Mouse (Mus musculus): Measurements from ENCODE around the gene 1700017D01Rik. TPM values are rescaled to one million over a fixed set of nuclear protein-coding genes. Genes with fewer than 3 reads are reported as not detected.
A peak's percentile ranks its signal among the peaks of the same experiment; 100 is the strongest.
"Not testable (repeated sequence)": the region's sequence is repeated elsewhere in the genome, so short reads cannot be mapped to it uniquely, and the experiment has no call there.

The 1700017D01Rik gene
- total and polyA plus RNA-seq, 3 experiments: 0.08 TPM; not detected in 2

DNA sequence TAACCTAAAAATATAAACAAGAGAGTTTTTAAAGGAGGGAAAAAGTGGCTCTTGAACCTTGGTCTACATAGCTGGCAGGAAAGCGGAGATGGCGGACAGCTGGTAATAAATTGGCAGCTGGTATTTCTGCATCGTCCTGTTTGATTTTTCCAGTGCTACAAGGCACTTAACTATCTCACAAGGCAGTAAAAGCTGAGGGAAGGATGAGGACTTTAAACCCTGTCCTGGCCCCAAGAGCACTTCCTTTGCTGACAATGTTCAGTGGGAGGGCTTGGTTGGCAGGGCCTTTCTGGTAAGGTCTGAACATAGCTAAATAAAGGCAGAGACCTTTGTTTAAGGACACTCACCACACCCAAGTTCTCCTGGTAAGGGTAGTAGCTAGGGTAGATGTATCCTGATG lies 60.3 kb downstream of the 1700017D01Rik start:
- DNase-seq: no peak
- no peaks in the 10 kb centered on the region; the same call in 1 of the 2 replicates for H3K4me1 ChIP-seq (ENCODE audit: control insufficient read depth, insufficient read depth, low read length)
- 83% methylated on average over 3 of the region's 3 CpGs for WGBS
- no peak overlapping the region for H3K9ac ChIP-seq (ENCODE audit: low read depth, low read length)
- no peak overlapping the region for H3K27ac ChIP-seq
- no peak overlapping the region for H3K4me3 ChIP-seq
- H3K27me3 ChIP-seq (ENCODE audit: control insufficient read depth, insufficient read depth, low read length): no peaks in the 10 kb centered on the region
- TF ChIP-seq EP300 (IDR thresholded peaks at IDR 0.05; ENCODE audit: insufficient read depth, low read depth, low read length): no peak
- no peak for TF ChIP-seq CTCF (IDR thresholded peaks at IDR 0.05)
- no peak for TF ChIP-seq POLR2A (IDR thresholded peaks at IDR 0.05; ENCODE audit: insufficient read depth, low read depth, low read length)
- intact Hi-C loops (cut with DNase I): no loop called here
- no peaks in the 10 kb centered on the region for H3K79me2 ChIP-seq (replicated peaks; ENCODE audit: control insufficient read depth, insufficient read depth, low read length)
- H3K36me3 ChIP-seq (ENCODE audit: control insufficient read depth, insufficient read depth, low read length): no peaks in the 10 kb centered on the region

DNA sequence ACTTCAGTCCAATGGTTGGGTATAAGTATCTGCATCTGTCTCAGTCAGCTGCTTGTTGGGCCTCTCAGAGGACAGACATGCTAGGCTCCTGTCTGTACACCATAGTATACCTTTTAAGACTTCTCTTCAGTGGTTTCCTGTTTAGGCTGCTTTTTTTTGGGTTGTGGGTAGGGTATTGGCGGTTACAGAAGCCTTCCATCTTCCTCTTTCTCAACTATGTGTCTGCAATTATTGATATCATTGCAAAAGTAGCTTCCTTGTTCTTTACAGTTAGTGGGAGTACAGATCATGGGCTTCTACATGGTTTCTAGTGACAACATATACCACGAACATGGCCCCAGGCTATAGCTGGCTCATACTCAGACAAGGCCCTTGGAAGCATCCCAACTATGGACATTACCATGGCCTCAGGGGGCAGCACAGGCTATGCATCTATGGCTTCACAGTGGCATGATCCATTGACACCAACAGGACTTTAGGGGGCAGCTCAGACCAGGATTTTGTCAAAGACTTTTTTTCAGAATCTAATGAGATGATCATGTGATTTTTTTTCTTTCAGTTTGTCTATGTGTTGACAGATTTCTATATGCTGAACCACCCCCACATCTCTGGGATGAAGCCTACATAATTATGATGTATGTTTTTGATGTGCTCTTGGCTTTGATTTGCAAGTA lies 65.3 kb downstream of the 1700017D01Rik start:
- Histone ChIP-seq H3K4me1 (ENCODE audit: control insufficient read depth, insufficient read depth, low read length) (no peaks in the 10 kb centered on the region; the same call in 1 of the 2 replicates), H3K79me2 (replicated peaks; ENCODE audit: control insufficient read depth, insufficient read depth, low read length) (no peaks in the 10 kb centered on the region), H3K27ac (no peak overlapping the region), H3K27me3 (ENCODE audit: control insufficient read depth, insufficient read depth, low read length) (no peaks in the 10 kb centered on the region), H3K9ac (ENCODE audit: low read depth, low read length) (no peak overlapping the region), H3K4me3 (no peak overlapping the region), H3K36me3 (ENCODE audit: control insufficient read depth, insufficient read depth, low read length) (no peaks in the 10 kb centered on the region)
- TF ChIP-seq CTCF (IDR thresholded peaks at IDR 0.05): peak; percentile 37; the same call in 1 of the 2 replicates
- TF ChIP-seq POLR2A (IDR thresholded peaks at IDR 0.05; ENCODE audit: insufficient read depth, low read depth, low read length): no peak
- no peak for TF ChIP-seq EP300 (IDR thresholded peaks at IDR 0.05; ENCODE audit: insufficient read depth, low read depth, low read length)
- intact Hi-C loops (cut with DNase I): no loop called here
- DNase-seq: no peak
- 71% methylated on average over 2 of the region's 2 CpGs for WGBS

DNA sequence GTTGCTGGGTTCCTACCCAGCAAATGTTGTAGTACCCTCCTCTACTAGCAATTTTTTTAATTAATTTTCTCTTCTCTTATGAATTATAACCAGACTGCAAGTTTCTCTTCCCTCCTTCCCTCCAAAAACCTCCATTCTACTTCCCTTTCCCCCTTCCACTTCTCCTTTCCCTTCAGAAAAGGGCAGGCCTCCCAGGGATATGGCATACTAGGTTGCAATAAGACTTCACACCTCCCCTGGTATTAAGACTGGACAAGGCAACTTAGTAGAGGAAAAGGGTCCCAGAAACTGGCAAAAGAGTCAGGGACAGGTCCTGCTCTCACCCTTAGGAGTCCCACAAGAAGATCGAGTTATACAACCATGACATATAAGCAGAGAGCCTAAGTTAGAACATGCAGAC lies 69.8 kb downstream of the 1700017D01Rik start:
- Histone ChIP-seq H3K36me3 (ENCODE audit: control insufficient read depth, insufficient read depth, low read length) (no peaks in the 10 kb centered on the region), H3K27ac (no peak overlapping the region)
- intact Hi-C loops (cut with DNase I): no loop called here

DNA sequence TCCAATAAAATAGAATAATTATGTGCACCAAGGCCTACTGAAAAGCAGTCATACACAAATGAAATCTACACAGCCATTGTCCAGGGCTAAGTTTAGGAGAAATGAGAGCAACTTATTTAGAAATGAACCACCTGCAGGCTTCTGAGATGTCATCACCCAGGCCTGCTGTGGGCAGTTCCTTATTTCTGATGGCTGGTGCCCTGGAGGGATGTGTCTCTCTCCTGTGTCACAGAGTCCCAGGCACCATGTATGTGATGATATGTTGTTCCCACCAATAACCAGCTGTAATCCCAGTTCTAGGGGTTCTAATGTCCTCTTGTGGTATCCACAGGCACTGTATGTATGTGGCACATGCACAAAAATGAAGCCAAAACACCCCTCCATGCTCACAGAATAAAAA lies 70.7 kb downstream of the 1700017D01Rik start:
- H3K79me2 ChIP-seq (replicated peaks; ENCODE audit: control insufficient read depth, insufficient read depth, low read length): no peaks in the 10 kb centered on the region
- no peak overlapping the region for H3K4me3 ChIP-seq
- intact Hi-C loops (cut with DNase I): no loop called here
- no peak overlapping the region for H3K27ac ChIP-seq
- no peak for DNase-seq
- H3K36me3 ChIP-seq (ENCODE audit: control insufficient read depth, insufficient read depth, low read length): no peaks in the 10 kb centered on the region
- H3K27me3 ChIP-seq (ENCODE audit: control insufficient read depth, insufficient read depth, low read length): no peaks in the 10 kb centered on the region
- no peak overlapping the region for H3K9ac ChIP-seq (ENCODE audit: low read depth, low read length)
- H3K4me1 ChIP-seq (ENCODE audit: control insufficient read depth, insufficient read depth, low read length): no peaks in the 10 kb centered on the region
- TF ChIP-seq POLR2A (IDR thresholded peaks at IDR 0.05; ENCODE audit: insufficient read depth, low read depth, low read length) (no peak), CTCF (IDR thresholded peaks at IDR 0.05) (no peak), EP300 (IDR thresholded peaks at IDR 0.05; ENCODE audit: insufficient read depth, low read depth, low read length) (no peak)

More for the DNA sequence above, 69.8 kb downstream of the 1700017D01Rik start:
- TF ChIP-seq POLR2A (IDR thresholded peaks at IDR 0.05; ENCODE audit: insufficient read depth, low read depth, low read length): no peak
- TF ChIP-seq CTCF (IDR thresholded peaks at IDR 0.05): no peak
- TF ChIP-seq EP300 (IDR thresholded peaks at IDR 0.05; ENCODE audit: insufficient read depth, low read depth, low read length): no peak
- Histone ChIP-seq H3K27me3 (ENCODE audit: control insufficient read depth, insufficient read depth, low read length) (no peaks in the 10 kb centered on the region), H3K4me1 (ENCODE audit: control insufficient read depth, insufficient read depth, low read length) (no peaks in the 10 kb centered on the region; the same call in 1 of the 2 replicates), H3K79me2 (replicated peaks; ENCODE audit: control insufficient read depth, insufficient read depth, low read length) (no peaks in the 10 kb centered on the region), H3K4me3 (no peak overlapping the region), H3K9ac (ENCODE audit: low read depth, low read length) (no peak overlapping the region)
- no peak for DNase-seq
- 66% methylated on average over 1 of the region's 1 CpGs for WGBS

DNA sequence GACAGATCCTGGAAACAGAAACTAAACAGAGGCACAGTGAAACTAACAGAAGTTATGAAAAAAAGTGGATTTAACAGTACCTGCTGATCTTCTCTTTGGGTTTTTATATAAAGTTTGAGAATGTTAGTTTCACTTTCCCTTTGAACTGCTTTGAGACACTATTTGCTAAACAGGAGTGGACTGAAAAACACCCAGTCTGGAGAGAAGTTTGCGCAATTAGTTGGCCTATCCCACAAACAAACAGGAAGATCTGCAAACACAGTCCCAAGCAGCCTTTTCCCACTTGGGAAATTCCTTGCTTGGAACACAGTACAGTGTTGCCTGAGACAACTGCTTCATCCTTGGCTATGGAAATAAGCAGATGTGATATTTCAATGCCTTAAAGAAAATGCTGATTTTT lies 75.0 kb downstream of the 1700017D01Rik start:
- not testable (repeated sequence) for H3K9ac ChIP-seq (ENCODE audit: low read depth, low read length)

DNA sequence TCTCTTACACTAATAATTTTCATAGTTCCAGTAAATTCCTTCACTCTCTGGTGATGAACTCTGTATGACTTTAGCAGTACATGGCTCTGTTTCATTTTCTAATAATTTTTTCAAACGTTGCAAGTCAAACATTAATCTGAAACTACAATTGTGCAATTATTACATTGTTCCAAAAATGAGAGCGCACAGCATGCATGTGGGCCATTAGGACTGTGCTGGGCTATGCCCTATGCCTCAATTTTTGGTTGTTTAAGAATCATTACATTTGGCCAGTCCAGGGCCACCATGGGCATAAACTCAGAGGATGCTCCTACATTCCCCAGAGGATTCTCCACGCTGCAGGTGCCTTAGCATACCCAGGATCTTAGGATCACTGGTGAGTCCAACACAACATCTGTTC lies 77.4 kb downstream of the 1700017D01Rik start:
- intact Hi-C loops (cut with DNase I): no loop called here

More for the DNA sequence above, 75.0 kb downstream of the 1700017D01Rik start:
- H3K27ac ChIP-seq: peak overlapping the region; percentile 75
- H3K27me3 ChIP-seq (ENCODE audit: control insufficient read depth, insufficient read depth, low read length); H3K4me1 ChIP-seq (ENCODE audit: control insufficient read depth, insufficient read depth, low read length); H3K79me2 ChIP-seq (replicated peaks; ENCODE audit: control insufficient read depth, insufficient read depth, low read length); H3K36me3 ChIP-seq (ENCODE audit: control insufficient read depth, insufficient read depth, low read length); intact Hi-C loops (cut with DNase I): not testable (repeated sequence)
- peak; percentile 32 to 60 for DNase-seq
- 32% methylated on average over 1 of the region's 1 CpGs for WGBS
- 0 out of 2 replicates have a peak overlapping the region, but pooled peaks have one; percentile 23 for H3K4me3 ChIP-seq

More for the DNA sequence above, 77.4 kb downstream of the 1700017D01Rik start:
- no peaks in the 10 kb centered on the region for H3K79me2 ChIP-seq (replicated peaks; ENCODE audit: control insufficient read depth, insufficient read depth, low read length)
- H3K4me1 ChIP-seq (ENCODE audit: control insufficient read depth, insufficient read depth, low read length): peaks cover 9% of the 10 kb centered on the region
- DNase-seq: no peak
- no peak overlapping the region; the same call in 1 of the 2 replicates for H3K27ac ChIP-seq
- WGBS: 57% methylated on average over 3 of the region's 3 CpGs
- H3K36me3 ChIP-seq (ENCODE audit: control insufficient read depth, insufficient read depth, low read length): no peaks in the 10 kb centered on the region
- TF ChIP-seq CTCF (IDR thresholded peaks at IDR 0.05) (no peak), POLR2A (IDR thresholded peaks at IDR 0.05; ENCODE audit: insufficient read depth, low read depth, low read length) (no peak), EP300 (IDR thresholded peaks at IDR 0.05; ENCODE audit: insufficient read depth, low read depth, low read length) (no peak)
- no peaks in the 10 kb centered on the region for H3K27me3 ChIP-seq (ENCODE audit: control insufficient read depth, insufficient read depth, low read length)
- no peak overlapping the region for H3K4me3 ChIP-seq
- H3K9ac ChIP-seq (ENCODE audit: low read depth, low read length): no peak overlapping the region
